Mouse (Mus musculus) right cerebral cortex, adult 2 months (tissue): ENCODE data around the gene Dclk1.

Experiments used
- DNase-seq, 2 experiments: peaks; one replicate each; pipeline ENCODE4 v3.0.0; 2021 to 2022; ENCODE audit warnings: low spot score in 2 of 2

Gene Dclk1

DNA sequence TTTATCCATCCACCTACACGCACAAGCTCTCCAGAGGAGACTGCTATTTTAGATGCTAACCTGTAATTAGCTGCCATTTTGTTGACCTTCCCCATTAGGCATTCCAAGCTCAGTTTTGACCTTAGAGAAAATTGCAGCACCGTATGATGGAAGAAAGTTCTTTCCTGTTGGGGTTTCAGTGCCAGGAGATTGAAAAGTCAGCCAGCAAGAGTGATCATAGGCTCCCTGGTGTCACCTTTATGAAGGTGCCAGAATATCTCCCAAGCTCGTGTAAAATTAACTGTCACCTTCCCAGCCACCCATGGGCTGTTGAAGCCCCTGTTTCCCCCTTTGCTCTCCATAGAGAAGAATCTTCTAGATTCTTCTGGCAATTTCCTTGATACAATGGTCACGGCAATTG, 297.2 kb downstream of the Dclk1 start:
- no peak for DNase-seq

DNA sequence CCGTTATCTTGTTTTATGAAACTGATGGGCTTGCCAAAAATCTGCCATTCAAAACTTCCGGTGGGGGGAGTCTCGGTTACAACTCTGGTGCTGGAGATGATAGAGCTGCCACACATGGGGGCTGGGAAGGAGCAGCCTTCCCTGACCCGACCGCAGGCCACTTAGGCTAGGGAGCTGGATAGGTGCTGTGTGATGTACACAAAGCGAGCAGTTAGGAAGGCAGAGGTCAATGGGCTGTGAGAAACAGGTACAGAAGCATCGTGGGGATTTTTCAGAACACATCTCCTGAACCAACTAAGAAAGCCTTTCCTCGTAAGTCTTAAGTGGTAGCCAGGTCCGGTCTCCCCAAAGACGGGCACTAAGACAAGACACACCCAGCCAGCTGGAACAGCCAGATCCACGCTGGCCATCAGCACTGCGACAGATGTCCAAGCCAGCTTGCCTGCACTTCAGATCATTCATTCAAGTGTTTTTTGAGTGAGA, 297.7 kb downstream of the Dclk1 start:
- DNase-seq = peak in 1 of 2 experiments; percentile 53

DNA sequence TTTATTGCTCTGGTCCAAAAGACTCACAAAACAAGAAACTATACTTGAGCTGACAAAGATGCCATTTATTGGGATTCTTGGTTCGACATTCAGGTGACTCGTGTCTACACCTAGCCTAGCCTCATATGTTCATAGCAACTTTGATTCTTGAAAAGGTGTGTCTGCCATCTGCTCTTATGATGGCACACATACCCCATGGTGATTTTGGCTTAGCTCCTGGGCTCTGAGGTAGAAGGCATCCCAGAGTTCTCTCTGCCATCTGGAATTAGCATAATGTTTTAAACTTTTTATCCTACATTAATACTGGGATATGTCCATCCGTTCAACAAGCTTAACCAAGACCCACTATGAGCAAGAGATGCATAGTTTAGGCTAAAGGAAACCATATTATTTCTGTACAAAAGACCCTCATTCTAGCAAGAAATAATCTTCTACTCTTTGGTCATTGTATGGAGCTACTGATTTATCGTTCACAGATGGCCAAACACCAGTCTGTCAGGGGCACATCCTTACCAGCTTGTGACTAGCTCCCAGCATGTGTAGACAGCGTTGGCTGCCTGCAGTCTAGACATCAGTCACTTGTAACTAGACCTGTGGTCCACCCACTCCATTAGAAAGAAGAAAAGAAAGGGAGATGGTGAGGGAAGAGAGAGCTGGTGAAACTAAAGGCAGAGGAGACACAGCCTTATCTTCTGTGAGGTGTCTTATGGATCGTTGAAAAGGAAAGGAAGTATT, 298.4 kb downstream of the Dclk1 start:
- DNase-seq = no peak

DNA sequence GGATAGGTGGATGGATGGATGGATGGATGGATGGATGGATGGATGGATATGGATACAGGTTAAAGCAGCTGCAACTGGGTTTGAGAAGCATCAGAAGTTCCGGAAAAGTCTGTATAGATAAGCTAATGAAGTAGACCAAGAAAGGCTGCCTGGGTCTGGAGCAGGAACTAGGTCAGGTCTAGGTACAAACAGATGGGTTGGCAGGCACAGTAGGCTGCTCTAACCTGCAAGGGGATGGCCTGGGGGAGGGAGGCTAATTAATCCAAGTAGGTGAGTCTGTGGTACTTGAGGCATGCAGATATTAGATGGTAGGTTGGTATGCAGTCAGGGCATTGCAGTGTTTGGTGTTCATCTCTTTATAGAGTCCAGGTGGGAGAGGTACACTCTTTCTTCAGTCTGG, 299.6 kb downstream of the Dclk1 start:
- peak in 1 of 2 experiments; percentile 17 for DNase-seq

DNA sequence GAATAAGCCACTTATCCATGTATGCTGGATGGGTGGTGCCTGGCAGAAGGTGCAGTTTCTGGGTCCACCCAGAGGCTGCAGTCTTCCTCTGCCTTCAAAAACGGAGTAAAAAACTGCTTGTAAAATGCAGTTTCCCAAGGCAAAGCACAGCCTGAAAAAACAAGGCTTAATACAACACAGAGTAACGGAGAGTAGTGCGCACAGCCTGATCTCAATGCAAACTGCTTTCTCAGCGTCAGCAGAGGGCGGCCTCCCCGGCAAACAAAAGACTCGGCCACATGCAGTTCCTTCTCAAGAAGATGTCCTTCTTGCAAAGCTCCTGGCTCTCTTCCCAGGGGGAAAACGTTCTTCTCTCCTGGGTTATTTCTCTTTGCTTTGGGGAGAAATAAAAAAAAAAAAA, 300.1 kb downstream of the Dclk1 start:
- peak; percentile 76 to 81 for DNase-seq

DNA sequence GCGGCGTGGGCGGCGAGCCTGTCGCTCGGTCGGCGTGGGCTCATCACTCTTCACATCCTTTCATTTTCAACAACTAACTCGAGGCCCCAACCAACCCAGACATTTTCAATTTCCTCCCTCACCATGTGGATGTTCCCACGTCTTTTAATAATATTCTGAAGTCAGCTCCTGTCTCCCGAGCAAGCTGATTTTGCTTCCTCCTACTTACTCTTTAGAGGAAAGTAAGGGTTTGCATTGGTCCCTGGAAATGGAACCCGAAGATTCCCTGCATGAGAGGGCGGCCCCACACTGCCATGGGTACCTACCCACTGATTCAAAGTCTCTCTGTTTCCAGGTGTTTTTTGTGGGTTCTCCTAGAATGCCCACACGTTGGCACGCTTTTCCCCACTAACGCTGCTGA, 300.8 kb downstream of the Dclk1 start:
- peak; percentile 69 to 73 for DNase-seq

- no peak for DNase-seq
Observed at GRCm38 (mm10) chr3:55543929-55544684, 301.9 kb downstream of the Dclk1 start.

DNA sequence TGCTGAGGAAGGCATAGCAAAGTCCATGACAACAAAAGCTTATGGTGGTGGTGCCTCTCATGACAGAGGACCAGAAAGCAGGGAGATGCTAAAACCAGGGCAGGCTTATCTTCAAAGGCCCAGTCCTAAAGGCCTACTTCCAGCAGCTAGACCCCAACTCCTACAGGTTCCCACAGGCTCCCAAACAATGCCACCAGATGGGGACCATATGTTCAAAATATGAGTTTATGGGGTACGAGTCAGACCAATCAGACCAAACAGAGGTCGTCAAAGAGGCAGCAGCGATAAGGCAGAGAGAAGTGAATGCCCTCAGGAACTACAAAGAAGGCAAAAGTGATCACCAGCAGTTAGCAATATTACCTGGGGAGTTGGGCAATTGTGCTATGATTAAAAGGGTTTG, 303.1 kb downstream of the Dclk1 start:
- DNase-seq = no peak

DNA sequence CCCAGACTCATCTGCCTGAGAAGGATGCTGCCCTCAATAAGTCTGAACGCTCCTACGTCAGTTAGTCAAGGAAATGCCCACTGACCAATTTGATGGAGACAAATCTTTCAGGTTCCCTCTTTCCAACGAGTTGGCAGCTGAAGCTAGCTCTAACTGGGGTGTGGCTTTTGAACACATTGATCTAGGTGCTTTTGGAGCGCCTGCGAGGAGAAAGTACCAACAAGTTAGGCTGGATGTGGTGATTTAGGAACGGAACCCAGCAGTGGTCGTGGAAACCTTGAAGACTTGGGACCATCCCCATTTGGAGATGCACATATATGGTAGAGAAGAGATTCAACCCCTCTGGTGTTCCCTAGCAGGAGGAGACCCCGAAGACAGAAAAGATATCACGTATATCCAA, 303.8 kb downstream of the Dclk1 start:
- no peak for DNase-seq

- DNase-seq = no peak
Observed at GRCm38 (mm10) chr3:55547106-55547505, 304.9 kb downstream of the Dclk1 start.

- DNase-seq = no peak
Observed at GRCm38 (mm10) chr3:55549376-55549775, 307.2 kb downstream of the Dclk1 start.

DNA sequence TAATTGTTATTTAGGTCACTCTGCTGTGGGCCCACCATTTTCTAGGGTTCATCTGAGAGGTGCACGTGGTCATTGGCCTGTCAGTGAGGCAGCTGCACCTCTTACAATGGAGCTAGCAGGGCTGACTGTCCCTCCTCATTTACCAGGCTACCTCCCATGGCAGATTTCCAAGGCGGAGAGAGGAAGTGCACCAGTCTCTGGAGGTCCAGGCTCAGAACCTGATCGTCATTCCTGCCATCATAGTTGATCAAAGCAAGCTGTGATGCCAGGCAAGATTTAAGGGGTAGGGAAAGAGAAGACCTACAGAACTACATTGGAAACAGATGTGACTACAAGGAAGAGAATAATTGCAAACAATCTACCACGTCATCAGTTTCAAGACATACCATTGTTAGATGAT, 308.8 kb downstream of the Dclk1 start:
- no peak for DNase-seq

GRCm38 (mm10) chr3:55551912-55552311, 309.7 kb downstream of the Dclk1 start:
- DNase-seq = no peak

- no peak for DNase-seq
Observed at GRCm38 (mm10) chr3:55553031-55553430, 310.9 kb downstream of the Dclk1 start.

- no peak for DNase-seq
Observed at GRCm38 (mm10) chr3:55555848-55556247, 313.7 kb downstream of the Dclk1 start.

GRCm38 (mm10) chr3:55558570-55558969, 316.4 kb downstream of the Dclk1 start:
- DNase-seq = no peak

DNA sequence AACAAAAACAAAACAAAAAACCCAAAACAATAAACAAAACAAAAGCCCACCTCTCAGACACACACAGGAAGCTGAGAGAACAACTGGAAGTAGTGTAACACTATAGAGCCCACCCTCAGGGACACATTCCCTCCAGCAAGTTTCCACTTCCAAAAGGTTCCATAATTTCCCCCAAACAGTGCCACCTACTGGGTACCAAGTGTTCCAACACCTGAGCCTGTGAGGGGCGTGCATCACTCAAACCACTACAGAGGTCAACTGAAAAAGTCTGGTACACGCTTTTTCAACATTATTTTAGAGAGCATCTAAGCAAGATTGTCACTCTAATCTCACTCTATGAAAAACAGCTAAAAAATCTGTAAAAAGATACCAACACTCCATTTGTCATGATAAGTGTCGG, 325.3 kb downstream of the Dclk1 start:
- no peak for DNase-seq

GRCm38 (mm10) chr3:55569539-55569938, 327.4 kb downstream of the Dclk1 start:
- DNase-seq = no peak

DNA sequence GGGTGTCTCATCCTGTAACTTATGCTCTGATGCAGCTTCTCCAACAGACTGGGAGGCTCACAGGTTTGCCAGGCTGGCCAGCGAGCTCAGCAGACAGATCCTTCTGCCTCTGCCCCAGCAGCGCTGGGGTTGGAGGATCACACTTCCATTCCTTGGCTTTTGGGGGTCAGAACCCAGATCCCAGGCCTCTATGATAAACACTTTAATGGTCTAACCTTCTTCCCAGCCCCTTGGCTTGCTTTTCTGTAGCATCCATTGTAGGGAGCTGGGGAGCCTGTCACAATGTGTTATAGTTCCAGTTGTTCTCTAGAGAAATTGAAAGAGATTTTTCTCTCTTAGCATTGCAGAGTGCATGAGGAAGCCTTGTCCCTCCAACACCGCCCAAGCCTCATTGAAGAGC, 328.9 kb downstream of the Dclk1 start:
- DNase-seq = no peak

- peak; percentile 29 to 44 for DNase-seq
Observed at GRCm38 (mm10) chr3:55571552-55572296, 329.6 kb downstream of the Dclk1 start.

DNA sequence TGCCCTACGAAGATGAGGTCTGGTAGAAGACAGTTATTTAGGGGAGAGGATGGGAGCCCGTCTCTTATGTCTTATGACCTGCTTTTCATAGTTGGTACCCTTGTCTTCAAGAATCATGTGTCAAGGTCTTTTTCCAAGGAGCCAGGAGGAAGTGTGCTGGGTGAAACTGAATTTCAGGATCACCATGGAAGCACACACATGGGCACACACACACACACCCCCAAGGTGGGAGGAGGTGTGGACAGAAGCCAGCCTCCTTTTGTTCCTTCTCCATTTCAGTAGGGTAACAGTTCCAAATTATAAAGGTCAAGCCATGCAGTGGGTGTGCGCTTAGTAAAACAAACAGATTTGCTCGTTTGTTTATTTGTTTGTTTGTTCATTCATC, 330.1 kb downstream of the Dclk1 start:
- peak in 1 of 2 experiments; percentile 41 for DNase-seq

DNA sequence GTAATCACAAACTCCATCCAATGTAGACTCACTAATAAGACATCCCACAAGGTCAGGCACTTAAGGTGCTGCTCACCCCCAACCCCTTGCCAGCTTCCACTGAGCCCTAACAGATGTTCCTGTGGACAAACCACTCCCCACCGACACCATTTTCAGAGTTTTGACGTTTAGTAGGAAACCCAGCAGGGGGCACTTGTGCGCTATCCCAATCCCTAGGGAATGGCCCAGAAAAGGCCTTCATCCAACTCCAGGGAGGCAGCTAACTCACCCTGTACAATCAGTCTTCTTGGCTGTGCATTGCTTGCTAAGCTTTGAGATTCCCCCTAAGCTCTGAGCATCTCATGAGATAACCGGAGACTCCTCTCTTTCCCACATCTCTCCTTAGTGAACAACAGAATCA, 331.8 kb downstream of the Dclk1 start:
- peak; percentile 52 to 64 for DNase-seq
